Mouse (Mus musculus) retina, embryonic 14.5 days (tissue): ENCODE data around the gene Prkaca.

Experiments
- DNase-seq: peaks from one replicate; pipeline ENCODE4 v3.0.0-alpha.2; 2015; ENCODE audit warnings: low spot score

Gene Prkaca

DNA sequence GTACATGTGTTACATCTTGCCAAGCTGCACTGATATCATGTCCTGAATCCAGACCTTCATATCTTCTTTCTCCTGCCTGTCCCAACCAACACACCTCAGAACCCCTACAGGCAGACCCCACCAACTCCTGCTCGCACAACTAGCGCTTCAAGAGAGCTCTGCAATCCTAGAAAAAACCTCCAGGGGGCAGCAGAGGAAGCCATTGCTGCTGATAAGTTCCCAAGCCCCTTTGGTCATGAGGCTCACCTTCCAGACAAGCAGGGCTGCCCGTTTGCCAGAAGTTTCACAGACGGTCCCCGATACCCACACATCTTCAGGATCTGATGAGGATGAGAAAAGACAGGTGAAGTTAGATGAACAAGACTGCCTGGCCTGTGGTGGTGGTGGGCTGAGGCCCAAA is 66.3 kb downstream of the Prkaca start:
- peak; percentile 97 for DNase-seq

- peak; percentile 85 for DNase-seq
Observed at GRCm38 (mm10) chr8:84042066-84042947, 69.5 kb downstream of the Prkaca start, which contains the start of gene Il27ra. Gene Il27ra, minus strand, starts transcription at chr8:84042589.

- DNase-seq = no peak
Observed at GRCm38 (mm10) chr8:84042948-84043342, 70.2 kb downstream of the Prkaca start.

- no peak for DNase-seq
Observed at GRCm38 (mm10) chr8:84044103-84044502, 71.3 kb downstream of the Prkaca start.

GRCm38 (mm10) chr8:84044900-84045299 is 72.1 kb downstream of the Prkaca start, which contains the start of gene Rln3:
Gene Rln3, minus strand, starts transcription at chr8:84045000.
- DNase-seq = no peak
